Mouse (Mus musculus) mature B cell (primary cell): ENCODE data around the gene Rph3al.

Source experiments
- in situ Hi-C: fragments of 300-500 bp; cut with MboI; formaldehyde crosslinking; loops from 2 replicates; pipeline ENCODE4 v1.14.3; 2019

Gene Rph3al

GRCm38 (mm10) chr11:75907406-75907805 lies 30.8 kb downstream of the Rph3al start:
- in situ Hi-C loops = no loop called here

DNA sequence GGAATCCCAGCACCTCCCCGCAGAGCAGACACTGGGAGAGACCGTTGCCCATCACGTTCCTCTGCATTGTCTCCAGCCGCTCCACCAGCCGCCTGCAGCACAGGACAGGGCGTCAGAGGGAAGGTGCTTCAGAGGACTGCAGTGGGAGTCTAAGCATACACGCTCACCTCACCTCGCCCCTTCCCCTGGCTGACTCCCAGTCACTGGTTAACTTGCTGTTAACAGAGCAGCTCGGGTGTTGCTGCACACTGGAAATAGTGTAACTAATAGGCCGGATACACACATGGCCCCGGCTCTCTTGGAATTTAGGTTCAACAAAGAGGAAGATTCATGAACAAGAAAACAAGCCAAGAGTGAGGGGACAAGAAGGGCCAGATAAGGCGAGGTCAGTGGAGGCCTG lies 31.7 kb downstream of the Rph3al start:
- in situ Hi-C loops = no loop called here

GRCm38 (mm10) chr11:75904982-75905381 lies 33.2 kb downstream of the Rph3al start:
- in situ Hi-C loops = no loop called here

GRCm38 (mm10) chr11:75904501-75904900 lies 33.7 kb downstream of the Rph3al start:
- in situ Hi-C loops = no loop called here

DNA sequence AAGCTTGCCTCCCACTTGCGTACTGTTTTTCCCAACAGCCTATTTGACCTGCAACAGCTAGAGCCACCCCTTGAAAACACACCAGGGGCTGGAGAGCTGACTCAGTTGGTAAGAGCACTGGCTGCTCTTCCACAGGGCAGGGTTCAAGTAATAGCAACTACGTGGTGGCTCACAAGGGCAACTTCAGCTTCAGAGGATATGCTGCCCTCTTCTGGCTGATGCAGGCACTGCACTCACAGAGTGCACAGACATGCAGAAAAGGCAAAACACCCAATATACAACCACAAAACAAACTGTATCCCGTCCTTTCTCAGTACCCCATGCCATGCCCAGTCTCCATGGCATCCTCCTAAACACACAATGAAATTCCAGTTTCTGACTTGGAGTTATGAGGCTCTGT lies 34.7 kb downstream of the Rph3al start:
- in situ Hi-C loops = no loop called here

- in situ Hi-C loops = no loop called here
These were observed 36.9 kb downstream of the Rph3al start for GRCm38 (mm10) chr11:75901339-75901738.

GRCm38 (mm10) chr11:75899676-75900075 lies 38.6 kb downstream of the Rph3al start:
- in situ Hi-C loops = no loop called here

- in situ Hi-C loops = no loop called here
These were observed 39.7 kb downstream of the Rph3al start for GRCm38 (mm10) chr11:75898532-75898931.

GRCm38 (mm10) chr11:75894791-75895420 lies 43.3 kb downstream of the Rph3al start:
- in situ Hi-C loops = no loop called here

DNA sequence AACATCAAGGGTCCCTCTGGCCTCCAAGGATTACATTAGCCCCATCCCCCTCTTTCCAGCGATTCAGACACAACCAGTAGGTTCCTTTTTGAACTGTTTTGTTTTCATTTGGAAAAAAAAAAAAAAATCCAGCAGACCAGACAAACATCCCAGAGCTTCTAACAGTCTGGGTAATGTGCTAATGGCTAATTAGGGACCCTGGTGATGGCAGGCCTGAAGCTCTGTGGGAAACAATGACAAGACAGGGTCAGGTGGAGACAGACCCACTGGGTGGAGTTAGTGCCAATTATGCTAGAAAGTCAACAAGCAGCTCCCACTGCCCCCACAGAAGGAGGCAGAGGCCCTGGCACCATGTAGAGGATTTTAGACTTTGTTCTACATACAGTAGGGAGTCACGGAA lies 44.3 kb downstream of the Rph3al start:
- in situ Hi-C loops = no loop called here

- in situ Hi-C loops = no loop called here
These were observed 50.9 kb downstream of the Rph3al start for GRCm38 (mm10) chr11:75887349-75887748.

GRCm38 (mm10) chr11:75881234-75881633 lies 57.0 kb downstream of the Rph3al start:
- in situ Hi-C loops = no loop called here

- in situ Hi-C loops = no loop called here
These were observed 58.2 kb downstream of the Rph3al start for GRCm38 (mm10) chr11:75880064-75880463.

GRCm38 (mm10) chr11:75878460-75878859 lies 59.8 kb downstream of the Rph3al start:
- in situ Hi-C loops = no loop called here

GRCm38 (mm10) chr11:75876043-75876780 lies 62.0 kb downstream of the Rph3al start:
- in situ Hi-C loops = no loop called here

DNA sequence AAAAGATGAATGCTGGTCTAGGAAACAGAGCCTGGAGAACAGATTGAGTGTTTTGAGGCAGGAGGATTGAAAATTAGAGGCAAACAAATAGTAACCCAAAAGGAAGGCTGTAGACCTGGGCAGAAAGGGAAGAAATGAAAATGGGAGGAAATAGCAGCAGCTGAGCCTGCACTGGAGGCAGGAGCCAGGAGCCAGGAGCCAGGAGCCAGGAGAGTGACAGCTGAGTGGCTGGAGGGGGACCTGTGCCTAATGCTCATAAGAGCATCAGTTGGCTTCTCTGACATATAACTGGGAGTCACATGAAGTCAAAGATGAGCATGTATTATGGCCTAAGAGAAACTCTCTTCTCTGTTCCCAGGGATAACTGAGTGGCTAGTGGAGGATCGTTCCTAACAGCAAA lies 66.5 kb downstream of the Rph3al start:
- in situ Hi-C loops = no loop called here

GRCm38 (mm10) chr11:75870947-75871346 lies 67.3 kb downstream of the Rph3al start:
- in situ Hi-C loops = no loop called here

- in situ Hi-C loops = no loop called here
These were observed 67.8 kb downstream of the Rph3al start for GRCm38 (mm10) chr11:75870386-75870785.

DNA sequence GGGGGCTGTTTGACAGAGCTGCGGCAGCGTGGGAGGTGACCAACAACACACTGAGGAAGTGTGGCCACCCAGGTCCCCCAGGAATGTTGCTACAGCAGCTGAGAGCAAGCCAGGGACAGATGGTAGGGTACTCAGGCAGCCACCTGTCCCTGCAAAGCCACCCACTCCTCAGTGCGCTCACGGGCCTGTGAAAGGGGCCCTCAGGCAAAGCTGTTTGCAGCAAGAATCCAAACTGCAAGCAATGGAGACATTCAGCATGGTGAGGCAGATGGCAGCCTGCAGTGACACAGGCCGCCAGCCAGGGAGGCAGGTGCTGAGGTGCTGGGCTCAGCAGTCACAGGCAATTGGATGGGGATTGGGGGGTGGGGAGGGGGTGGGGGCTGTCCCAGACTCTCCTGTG lies 68.3 kb downstream of the Rph3al start:
- in situ Hi-C loops = no loop called here

DNA sequence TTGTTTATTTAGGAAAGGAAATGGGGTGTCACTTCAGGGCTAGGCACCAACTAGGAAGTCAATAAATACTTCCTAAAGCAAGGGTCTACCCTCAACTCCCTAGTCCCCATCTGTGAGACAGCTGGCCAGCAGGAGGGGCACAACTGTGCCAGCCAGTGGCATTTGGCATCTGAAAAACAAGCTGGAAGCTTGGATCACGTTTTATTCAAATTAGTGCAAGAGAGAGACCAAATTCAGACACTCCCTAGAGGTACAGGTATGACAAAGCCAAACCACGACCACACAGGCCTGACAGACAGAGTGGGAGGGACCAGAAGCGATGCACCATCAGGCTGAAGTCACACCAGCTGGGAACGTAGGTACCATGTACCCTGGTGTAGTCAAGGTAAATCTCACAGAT lies 71.4 kb downstream of the Rph3al start:
- in situ Hi-C loops = no loop called here

DNA sequence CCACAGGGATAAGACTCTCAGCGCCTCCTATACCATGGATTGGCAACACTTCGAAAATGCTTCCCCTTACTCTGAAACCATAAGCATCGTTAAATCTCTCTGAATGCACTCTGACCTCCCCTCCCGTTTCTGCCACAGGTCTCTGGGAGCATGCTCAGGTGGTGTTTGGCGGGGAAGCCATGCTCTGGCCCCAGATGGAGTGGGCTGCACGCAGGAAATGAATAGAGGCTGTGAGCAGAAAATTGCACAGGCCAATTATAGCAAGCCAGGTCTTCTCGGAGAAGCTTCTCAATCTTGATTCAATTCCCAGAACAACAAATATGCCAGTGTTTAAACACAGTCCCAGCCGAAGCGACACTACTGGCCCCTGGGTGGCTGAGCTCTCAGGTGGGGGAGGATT lies 72.4 kb downstream of the Rph3al start:
- in situ Hi-C loops = no loop called here

GRCm38 (mm10) chr11:75865253-75865619 lies 73.0 kb downstream of the Rph3al start:
- in situ Hi-C loops = no loop called here

DNA sequence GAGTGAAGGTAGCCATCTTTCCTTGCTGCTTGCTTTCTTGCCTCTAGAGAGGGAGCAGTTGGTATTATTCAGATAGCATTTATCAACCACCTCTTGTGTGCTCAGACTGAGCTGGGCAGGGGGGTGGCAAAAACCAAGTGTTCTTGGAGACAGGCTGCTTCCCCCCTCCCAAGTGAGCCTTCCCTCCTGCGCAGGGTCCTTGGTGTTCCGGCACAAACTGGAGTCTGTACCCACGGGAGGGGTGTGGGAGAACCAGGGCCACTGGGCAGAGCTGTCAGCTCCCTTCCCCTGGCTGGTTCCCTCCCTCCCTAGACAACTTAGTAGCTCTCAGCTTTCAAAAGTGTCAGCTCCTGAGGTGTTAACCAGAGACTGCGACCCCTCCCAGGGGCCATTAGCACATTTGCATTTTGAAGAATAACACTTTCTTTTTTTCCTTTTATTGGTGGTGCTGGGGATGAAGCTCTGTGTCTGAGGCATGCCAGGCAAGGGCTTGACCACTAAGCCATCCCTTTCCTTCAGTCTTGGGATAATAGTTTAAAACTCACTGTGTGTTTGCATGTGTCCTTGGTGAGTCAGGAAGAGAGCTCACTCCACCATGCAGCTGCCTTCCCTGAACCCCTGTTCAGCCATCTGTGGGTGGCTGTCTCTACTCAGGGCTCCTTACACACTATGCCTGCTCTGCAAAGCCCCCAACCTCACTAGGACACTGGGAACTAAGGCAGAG lies 73.5 kb downstream of the Rph3al start:
- in situ Hi-C loops = no loop called here
